Mouse (Mus musculus) intestine, postnatal 0 days (tissue): ENCODE measurements around the gene Sptb. TPM values are rescaled to one million over a fixed set of nuclear protein-coding genes. Genes with fewer than 3 reads are reported as not detected.
A peak's percentile ranks its signal among the peaks of the same experiment; 100 is the strongest.

Source experiments
- ATAC-seq: fragments of 200-750 bp; cut with Nextera tagmentation; 2 replicates; pipeline ENCODE4 v1.8.0; 2017; ENCODE audit warnings: mild to moderate bottlenecking, moderate TSS enrichment, moderate library complexity
- H3K27ac ChIP-seq: fragments of 300-500 bp; sonication (generic); 2 replicates; pipeline ENCODE4 v1.5.1; 2014; ENCODE audit warnings: mild to moderate bottlenecking, low read depth, low read length, moderate library complexity
- H3K27me3 ChIP-seq: fragments of 300-500 bp; sonication (generic); replicated peaks from 2 replicates; pipeline ENCODE4 v1.6.1; 2014; ENCODE audit warnings: low read length, mixed read lengths; ENCODE audit not compliant: control insufficient read depth, insufficient read depth
- H3K36me3 ChIP-seq: fragments of 300-500 bp; sonication (generic); 2 replicates; pipeline ENCODE4 v1.6.1; 2014; ENCODE audit warnings: mild to moderate bottlenecking, moderate library complexity; ENCODE audit not compliant: control insufficient read depth, insufficient read depth
- H3K4me1 ChIP-seq: fragments of 300-500 bp; sonication (generic); replicated peaks from 2 replicates; pipeline ENCODE4 v1.6.1; 2014; ENCODE audit warnings: antibody characterized with exemption, low read length, mixed read lengths; ENCODE audit not compliant: control insufficient read depth, insufficient read depth
- H3K4me2 ChIP-seq: fragments of 300-500 bp; sonication (generic); replicated peaks from 2 replicates; pipeline ENCODE4 v1.6.1; 2014; ENCODE audit warnings: low read depth, mild to moderate bottlenecking, moderate library complexity
- H3K4me3 ChIP-seq: fragments of 300-500 bp; sonication (generic); 2 replicates; pipeline ENCODE4 v1.5.1; 2014; ENCODE audit warnings: low read depth, low read length
- H3K9ac ChIP-seq: fragments of 300-500 bp; sonication (generic); 2 replicates; pipeline ENCODE4 v1.6.1; 2014; ENCODE audit warnings: mild to moderate bottlenecking, low read depth, low read length
- H3K9me3 ChIP-seq: fragments of 300-500 bp; sonication (generic); 2 replicates; pipeline ENCODE4 v1.6.1; 2016; ENCODE audit warnings: mixed run types; ENCODE audit not compliant: control insufficient read depth
- CTCF ChIP-seq: sonication (generic); IDR thresholded peaks from 2 replicates; pipeline ENCODE4 v1.5.1; 2016; ENCODE audit warnings: low read depth, mild to moderate bottlenecking, control low read depth, antibody characterized with exemption, moderate library complexity
- WGBS: fragments of 180-500 bp; shearing (Covaris S2); extraction: QIAGEN DNeasy Blood & Tissue Kit; methylation state at CpG from one replicate; pipeline ENCODE4 v1.1.7; 2014; 5-methylcytosine and 5-hydroxymethylcytosine counted together
- polyA plus RNA-seq: library from polyadenylated mRNA; unstranded; fragments of >200 nt; fragmentation: Nextera tagmentation; extraction: Ambion mirVana; gene quantifications from 2 replicates; pipeline ENCODE4 v1.2.1, GENCODE M21; 2015

Sptb gene
- polyA plus RNA-seq, 1 experiment from 2014 or later: 0.35 TPM

GRCm38 (mm10) chr12:76615580-76615937 is 94.8 kb downstream of the Sptb start:
- H3K4me1 ChIP-seq: no peaks in the 10 kb centered on the region

GRCm38 (mm10) chr12:76614868-76615579 is 95.3 kb downstream of the Sptb start:
- WGBS: 63% methylated on average over 12 of the region's 12 CpGs
- no peak overlapping the region for H3K9ac ChIP-seq
- TF ChIP-seq CTCF: no peak
- ATAC-seq: no peak
- no peaks in the 10 kb centered on the region for H3K27me3 ChIP-seq
- H3K27ac ChIP-seq: no peak overlapping the region
- H3K4me1 ChIP-seq: no peaks in the 10 kb centered on the region
- no peak overlapping the region for H3K4me3 ChIP-seq
- no peaks in the 10 kb centered on the region for H3K9me3 ChIP-seq
- no peaks in the 10 kb centered on the region for H3K36me3 ChIP-seq
- H3K4me2 ChIP-seq: no peak overlapping the region

More at GRCm38 (mm10) chr12:76615580-76615937, 94.8 kb downstream of the Sptb start:
- Histone ChIP-seq H3K4me3 (no peak overlapping the region), H3K27ac (no peak overlapping the region), H3K9me3 (no peaks in the 10 kb centered on the region), H3K36me3 (no peaks in the 10 kb centered on the region), H3K4me2 (no peak overlapping the region), H3K27me3 (no peaks in the 10 kb centered on the region), H3K9ac (no peak overlapping the region)
- no peak for ATAC-seq
- WGBS: 69% methylated on average over 4 of the region's 4 CpGs
- no peak for TF ChIP-seq CTCF

DNA sequence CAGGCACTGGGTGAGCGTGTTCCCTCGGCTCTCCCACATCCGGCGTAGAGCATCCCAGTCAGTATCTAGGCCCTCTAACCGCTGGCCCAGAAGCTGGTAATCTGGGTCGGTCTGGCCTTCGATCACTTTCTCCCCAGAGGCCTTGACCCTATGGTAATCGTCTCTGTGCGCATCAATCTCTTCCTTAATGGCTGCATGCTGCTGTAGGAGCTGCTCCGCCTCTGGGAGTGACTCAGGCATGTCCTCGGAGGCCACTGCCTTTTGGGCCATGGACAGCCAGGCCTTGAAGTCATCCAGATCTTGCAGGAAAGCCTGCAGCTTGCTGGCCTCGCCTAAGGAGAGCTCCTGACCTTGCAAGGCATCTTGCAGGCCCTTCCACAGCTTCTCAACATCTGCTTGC is 97.7 kb downstream of the Sptb start:
- Histone ChIP-seq H3K9ac (no peak overlapping the region), H3K4me1 (no peaks in the 10 kb centered on the region), H3K27ac (no peak overlapping the region), H3K4me3 (no peak overlapping the region), H3K27me3 (0 out of 2 replicates have a peak, but pooled peaks cover 3% of the 10 kb centered on the region), H3K9me3 (no peaks in the 10 kb centered on the region), H3K36me3 (no peaks in the 10 kb centered on the region), H3K4me2 (no peak overlapping the region)
- 80% methylated on average over 12 of the region's 12 CpGs for WGBS
- TF ChIP-seq CTCF: no peak
- no peak for ATAC-seq

DNA sequence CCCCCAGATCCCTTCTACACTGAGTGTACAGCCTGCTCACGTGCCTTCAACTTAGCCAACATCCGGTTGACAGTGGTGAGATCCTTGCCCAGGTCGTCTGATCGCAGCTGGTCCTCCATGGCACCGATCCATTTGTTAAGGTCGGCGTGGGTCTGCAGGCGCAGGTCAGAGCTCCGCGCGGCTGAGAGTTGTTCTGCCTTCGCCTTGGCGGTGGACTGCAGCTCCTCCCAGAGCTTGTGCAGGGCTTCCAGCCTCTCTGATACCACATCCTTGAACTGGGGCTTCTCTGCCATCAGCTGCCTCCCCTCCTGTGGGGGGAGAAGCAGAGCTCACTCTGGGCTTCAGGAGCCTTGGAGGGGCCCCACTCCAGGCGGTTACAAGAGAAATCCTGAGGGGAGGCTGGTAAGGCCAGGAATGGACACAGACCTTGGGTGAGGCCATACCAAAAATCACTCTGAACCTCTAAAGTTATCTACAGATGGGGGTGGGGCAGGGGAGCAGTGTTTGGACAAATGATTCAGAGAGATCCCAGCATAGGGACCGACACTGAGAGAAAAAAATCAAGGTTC is 101.3 kb downstream of the Sptb start:
- WGBS: 74% methylated on average over 15 of the region's 15 CpGs
- H3K27me3 ChIP-seq: 0 out of 2 replicates have a peak, but pooled peaks cover 3% of the 10 kb centered on the region
- H3K9ac ChIP-seq: no peak overlapping the region
- no peaks in the 10 kb centered on the region; the same call in 1 of the 2 replicates for H3K36me3 ChIP-seq
- H3K4me1 ChIP-seq: no peaks in the 10 kb centered on the region
- no peak for ATAC-seq
- H3K27ac ChIP-seq: no peak overlapping the region
- TF ChIP-seq CTCF: no peak
- no peak overlapping the region for H3K4me3 ChIP-seq
- H3K9me3 ChIP-seq: no peaks in the 10 kb centered on the region
- H3K4me2 ChIP-seq: no peak overlapping the region

GRCm38 (mm10) chr12:76608241-76608640 is 102.1 kb downstream of the Sptb start:
- H3K27me3 ChIP-seq: 0 out of 2 replicates have a peak, but pooled peaks cover 3% of the 10 kb centered on the region
- no peaks in the 10 kb centered on the region; the same call in 1 of the 2 replicates for H3K36me3 ChIP-seq
- 88% methylated on average over 11 of the region's 11 CpGs for WGBS
- TF ChIP-seq CTCF: no peak
- H3K27ac ChIP-seq: no peak overlapping the region
- no peaks in the 10 kb centered on the region for H3K4me1 ChIP-seq
- no peak overlapping the region for H3K4me2 ChIP-seq
- no peaks in the 10 kb centered on the region for H3K9me3 ChIP-seq
- H3K4me3 ChIP-seq: no peak overlapping the region
- H3K9ac ChIP-seq: no peak overlapping the region
- no peak for ATAC-seq

DNA sequence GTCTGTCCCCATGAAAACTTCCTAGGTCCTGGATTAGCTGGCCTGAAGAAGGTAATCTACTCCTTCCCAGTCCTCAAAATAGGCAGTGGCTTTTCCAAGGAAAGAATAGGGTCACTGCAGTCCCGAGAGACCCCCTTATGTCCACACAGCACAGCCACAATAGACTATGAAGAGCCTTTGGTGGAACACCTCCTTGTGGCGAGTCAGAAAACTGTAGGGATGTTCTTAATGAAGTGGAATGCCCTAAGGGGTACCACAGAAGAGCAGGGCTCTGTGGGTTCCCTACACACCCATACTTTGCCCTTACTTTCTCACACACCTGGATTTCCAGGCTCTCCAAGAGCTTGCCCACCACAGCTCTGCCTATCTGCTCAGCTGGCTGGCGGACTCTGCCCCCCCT is 104.5 kb downstream of the Sptb start:
- H3K4me1 ChIP-seq: no peaks in the 10 kb centered on the region
- no peaks in the 10 kb centered on the region; the same call in 1 of the 2 replicates for H3K36me3 ChIP-seq
- no peak overlapping the region for H3K4me2 ChIP-seq
- peak; percentile 50 for TF ChIP-seq CTCF
- no peak overlapping the region for H3K4me3 ChIP-seq
- 0 out of 2 replicates have a peak, but pooled peaks cover 3% of the 10 kb centered on the region for H3K27me3 ChIP-seq
- 71% methylated on average over 3 of the region's 3 CpGs for WGBS
- no peak overlapping the region for H3K9ac ChIP-seq
- ATAC-seq: no peak
- no peaks in the 10 kb centered on the region for H3K9me3 ChIP-seq
- no peak overlapping the region for H3K27ac ChIP-seq
